Mouse (Mus musculus): ENCODE results near the gene Dmrtc2. TPM values are rescaled to one million over a fixed set of nuclear protein-coding genes. Genes with fewer than 3 reads are reported as not detected.

Dmrtc2 gene
- polyA plus RNA-seq, 1 experiment from 2014 or later = not detected

DNA sequence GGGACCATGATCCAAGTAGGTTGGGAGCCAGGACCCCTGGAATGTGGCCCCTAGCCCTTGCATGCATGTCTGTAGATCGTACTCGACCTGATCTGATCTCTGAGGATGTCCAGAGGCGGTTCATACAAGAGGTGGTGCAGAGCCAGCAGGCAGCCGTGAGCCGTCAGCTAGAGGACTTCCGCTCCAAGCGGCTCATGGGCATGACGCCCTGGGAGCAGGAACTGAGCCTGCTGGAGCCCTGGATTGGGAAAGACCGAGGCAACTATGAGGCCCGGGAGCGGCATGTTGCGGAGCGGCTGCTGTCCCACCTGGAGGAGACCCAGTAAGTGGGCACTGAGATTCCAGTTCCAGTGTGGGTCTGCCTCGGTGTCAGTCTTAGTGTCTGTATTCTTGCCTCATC lies 42.6 kb downstream of the Dmrtc2 start:
- no peak for TF ChIP-seq EP300 (IDR thresholded peaks at IDR 0.05)
- no peak for TF ChIP-seq CTCF (IDR thresholded peaks at IDR 0.05)
- WGBS = 91% methylated on average over 14 of the region's 14 CpGs
- H3K9me3 ChIP-seq (ENCODE audit: low read length) = no peaks in the 10 kb centered on the region
- H3K27me3 ChIP-seq (replicated peaks; ENCODE audit: insufficient read depth, low read length) = no peaks in the 10 kb centered on the region
- no peak overlapping the region for H3K4me2 ChIP-seq (replicated peaks; ENCODE audit: low read depth, low read length)
- DNase-seq (ENCODE audit: low spot score) (no peak), ATAC-seq (no peak)
- no peaks in the 10 kb centered on the region for H3K4me1 ChIP-seq (ENCODE audit: insufficient read depth, low read depth, low read length)
- H3K36me3 ChIP-seq (ENCODE audit: insufficient read depth, low read length) = peaks cover 41% of the 10 kb centered on the region
- H3K27ac ChIP-seq (ENCODE audit: low read length) = no peak overlapping the region
- H3K9ac ChIP-seq (replicated peaks; ENCODE audit: low read depth) = no peak overlapping the region
- H3K4me3 ChIP-seq (ENCODE audit: low read depth, low read length) = no peak overlapping the region

DNA sequence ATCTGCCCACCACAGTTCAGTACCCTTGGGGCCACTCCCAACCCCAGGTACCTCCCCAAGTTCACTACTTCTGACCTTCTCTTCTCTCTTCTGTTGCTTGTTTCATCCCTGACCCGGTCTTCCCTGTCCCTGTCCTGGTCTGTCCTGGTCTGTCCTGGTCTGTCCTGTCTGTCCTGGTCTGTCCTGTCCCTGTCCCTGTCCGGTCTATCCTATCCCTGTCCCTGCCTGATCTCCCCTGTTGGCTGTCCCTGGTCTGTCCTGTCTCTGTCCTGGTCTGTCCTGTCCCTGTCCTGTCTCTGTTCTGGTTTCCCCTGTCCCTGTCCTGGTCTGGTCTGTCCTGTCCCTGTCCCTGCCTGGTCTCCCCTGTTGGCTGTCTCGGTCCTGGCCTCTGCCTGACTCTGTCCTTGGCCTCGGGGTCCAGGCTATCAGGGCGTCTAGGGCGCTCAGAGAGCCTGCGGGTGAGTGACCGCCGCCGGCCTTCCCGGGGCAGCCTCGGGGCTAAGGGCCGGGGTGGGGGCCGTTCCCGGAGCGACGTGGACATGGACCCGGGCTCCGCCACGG lies 49.0 kb downstream of the Dmrtc2 start:
- DNase-seq (ENCODE audit: low spot score) (no peak), ATAC-seq (no peak)
- Histone ChIP-seq H3K36me3 (ENCODE audit: insufficient read depth, low read length) (peaks cover 49% of the 10 kb centered on the region), H3K4me3 (ENCODE audit: low read depth, low read length) (no peak overlapping the region), H3K4me1 (ENCODE audit: insufficient read depth, low read depth, low read length) (no peaks in the 10 kb centered on the region), H3K27me3 (replicated peaks; ENCODE audit: insufficient read depth, low read length) (no peaks in the 10 kb centered on the region), H3K4me2 (replicated peaks; ENCODE audit: low read depth, low read length) (no peak overlapping the region), H3K27ac (ENCODE audit: low read length) (no peak overlapping the region), H3K9ac (replicated peaks; ENCODE audit: low read depth) (no peak overlapping the region), H3K9me3 (ENCODE audit: low read length) (no peaks in the 10 kb centered on the region)
- no peak for TF ChIP-seq CTCF (IDR thresholded peaks at IDR 0.05)
- TF ChIP-seq EP300 (IDR thresholded peaks at IDR 0.05) = no peak
- 92% methylated on average over 20 of the region's 20 CpGs for WGBS

DNA sequence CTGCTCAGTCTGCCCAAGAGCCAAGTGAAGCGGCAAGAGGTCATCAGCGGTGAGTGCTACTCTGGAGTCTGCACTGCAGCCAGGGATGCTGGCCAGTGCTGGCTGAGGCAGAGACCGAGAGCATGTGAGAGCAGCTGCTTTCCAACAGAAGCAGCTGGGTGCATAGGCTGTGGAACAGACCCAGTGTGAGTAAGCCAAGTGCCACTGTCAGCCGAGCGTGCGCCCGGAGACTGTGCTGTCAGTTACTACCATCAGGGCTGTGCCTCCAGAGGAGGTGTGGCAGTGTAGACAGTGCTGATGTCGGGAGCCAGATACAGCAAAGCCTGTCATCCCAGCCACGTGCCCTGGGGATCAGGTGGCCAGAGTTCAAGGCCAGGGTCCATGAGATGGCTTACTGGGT lies 49.9 kb downstream of the Dmrtc2 start:
- no peaks in the 10 kb centered on the region for H3K27me3 ChIP-seq (replicated peaks; ENCODE audit: insufficient read depth, low read length)
- DNase-seq (ENCODE audit: low spot score) = no peak
- H3K4me3 ChIP-seq (ENCODE audit: low read depth, low read length) = no peak overlapping the region
- no peak overlapping the region for H3K27ac ChIP-seq (ENCODE audit: low read length)
- TF ChIP-seq CTCF (IDR thresholded peaks at IDR 0.05) = no peak
- TF ChIP-seq EP300 (IDR thresholded peaks at IDR 0.05) = no peak
- H3K36me3 ChIP-seq (ENCODE audit: insufficient read depth, low read length) = peaks cover 55% of the 10 kb centered on the region
- no peak overlapping the region for H3K9ac ChIP-seq (replicated peaks; ENCODE audit: low read depth)
- WGBS = 79% methylated on average over 9 of the region's 9 CpGs
- no peak overlapping the region for H3K4me2 ChIP-seq (replicated peaks; ENCODE audit: low read depth, low read length)
- H3K4me1 ChIP-seq (ENCODE audit: insufficient read depth, low read depth, low read length) = no peaks in the 10 kb centered on the region
- peak; percentile 25; the same call in 1 of the 2 replicates for ATAC-seq
- no peaks in the 10 kb centered on the region for H3K9me3 ChIP-seq (ENCODE audit: low read length)

Other genes starting within 250 kb of the Dmrtc2 start
- not detected in 2 replicates for gene Lypd3, start 233.5 kb upstream of the Dmrtc2 start, polyA plus RNA-seq (2015; fragmentation: Nextera tagmentation; extraction: Ambion mirVana)
- not detected in 2 replicates for gene Tex101, start 193.4 kb upstream of the Dmrtc2 start, polyA plus RNA-seq (2015; fragmentation: Nextera tagmentation; extraction: Ambion mirVana)
- gene BC049730, start 160.8 kb upstream of the Dmrtc2 start, polyA plus RNA-seq (2015; fragmentation: Nextera tagmentation; extraction: Ambion mirVana) = not detected in 2 replicates
- not detected in 2 replicates for gene Gm4763, start 143.1 kb upstream of the Dmrtc2 start, polyA plus RNA-seq (2015; fragmentation: Nextera tagmentation; extraction: Ambion mirVana)
- gene Cd177, start 109.7 kb upstream of the Dmrtc2 start, polyA plus RNA-seq (2015; fragmentation: Nextera tagmentation; extraction: Ambion mirVana) = 3.5 and 4.1 TPM in 2 replicates
- gene Ceacam10, start 92.9 kb upstream of the Dmrtc2 start, polyA plus RNA-seq (2015; fragmentation: Nextera tagmentation; extraction: Ambion mirVana) = 0.73 and 0.82 TPM in 2 replicates
- gene Gm9844, start 7.8 kb upstream of the Dmrtc2 start, polyA plus RNA-seq (2015; fragmentation: Nextera tagmentation; extraction: Ambion mirVana) = 13.3 and 13.8 TPM in 2 replicates
- gene Lypd4, start 116 bp upstream of the Dmrtc2 start, polyA plus RNA-seq (2015; fragmentation: Nextera tagmentation; extraction: Ambion mirVana) = not detected in 2 replicates
- gene Rps19, start 14.3 kb downstream of the Dmrtc2 start, polyA plus RNA-seq (2015; fragmentation: Nextera tagmentation; extraction: Ambion mirVana) = 2,947 and 3,302 TPM in 2 replicates
- 3.2 and 4.3 TPM in 2 replicates for gene Cd79a, start 27.3 kb downstream of the Dmrtc2 start, polyA plus RNA-seq (2015; fragmentation: Nextera tagmentation; extraction: Ambion mirVana)
- gene Arhgef1, start 32.9 kb downstream of the Dmrtc2 start, polyA plus RNA-seq (2015; fragmentation: Nextera tagmentation; extraction: Ambion mirVana) = 123 and 143 TPM in 2 replicates
- not detected in 2 replicates for gene Gm4881, start 74.4 kb downstream of the Dmrtc2 start, polyA plus RNA-seq (2015; fragmentation: Nextera tagmentation; extraction: Ambion mirVana)
- gene Rabac1, start 102.7 kb downstream of the Dmrtc2 start, polyA plus RNA-seq (2015; fragmentation: Nextera tagmentation; extraction: Ambion mirVana) = 488 and 561 TPM in 2 replicates
- 0.57 and 0.73 TPM in 2 replicates for gene Atp1a3, start 135.9 kb downstream of the Dmrtc2 start, polyA plus RNA-seq (2015; fragmentation: Nextera tagmentation; extraction: Ambion mirVana)
- 1.9 and 2.9 TPM in 2 replicates for gene Grik5, start 202.3 kb downstream of the Dmrtc2 start, polyA plus RNA-seq (2015; fragmentation: Nextera tagmentation; extraction: Ambion mirVana)
- gene Zfp574, start 202.5 kb downstream of the Dmrtc2 start, polyA plus RNA-seq (2015; fragmentation: Nextera tagmentation; extraction: Ambion mirVana) = 19.8 and 20.1 TPM in 2 replicates